Mouse (Mus musculus): ENCODE results near the gene Fam131c. TPM values are rescaled to one million over a fixed set of nuclear protein-coding genes. Genes with fewer than 3 reads are reported as not detected.

Gene Fam131c
- polyA plus RNA-seq, 1 experiment from 2014 or later, result 0.57 TPM

DNA sequence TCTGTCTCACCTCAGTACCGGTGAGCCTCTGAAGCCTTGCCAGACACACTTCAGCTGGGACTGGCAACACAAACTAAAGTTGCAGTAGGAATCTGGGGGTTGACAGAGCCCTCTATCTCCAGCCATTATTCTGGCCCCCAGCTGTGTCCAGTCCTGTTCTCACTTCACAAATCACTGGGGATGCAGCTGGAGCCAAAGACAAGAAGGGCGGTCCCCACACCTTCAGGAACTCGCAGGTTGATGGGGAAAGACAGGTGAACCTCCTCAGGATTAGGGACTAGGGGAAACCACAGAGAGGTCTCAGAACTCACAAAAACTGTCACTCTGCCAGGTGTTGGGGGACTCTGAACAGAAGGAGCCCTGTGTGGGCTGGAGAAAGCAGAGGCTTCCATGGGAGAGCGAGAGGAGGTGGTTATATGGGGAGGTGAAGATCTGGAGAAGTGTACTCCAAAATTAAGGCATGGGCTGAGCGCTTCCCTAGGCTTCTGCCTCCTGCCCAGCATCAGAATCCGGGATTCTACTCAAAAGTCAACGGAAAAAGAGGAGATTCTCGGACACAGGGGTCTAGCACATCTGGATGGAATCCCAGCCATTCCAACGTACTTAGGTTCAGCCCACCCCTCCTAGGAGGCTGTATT, 52.3 kb downstream of the Fam131c start, which contains the start of gene Hspb7:
TSS of gene Hspb7 (plus strand) at position 588 of the 638 bp plus-strand sequence.
- Histone ChIP-seq H3K4me3 (ENCODE audit: low read depth, low read length) (no peak within 1 kb of the TSS), H3K9ac (ENCODE audit: low read length) (no peak within 1 kb of the TSS), H3K4me2 (ENCODE audit: low read depth, severe bottlenecking) (no peak within 1 kb of the TSS), H3K4me1 (ENCODE audit: control insufficient read depth, insufficient read depth, low read length) (0 out of 2 replicates have a peak, but pooled peaks cover 9% of the 10 kb centered on the region), H3K27ac (replicated peaks; ENCODE audit: low read depth, low read length) (no peak within 1 kb of the TSS), H3K9me3 (ENCODE audit: control insufficient read depth, low read length) (no peaks in the 10 kb centered on the region), H3K36me3 (ENCODE audit: control insufficient read depth, insufficient read depth, low read length) (no peaks in the 10 kb centered on the region), H3K27me3 (ENCODE audit: control insufficient read depth, insufficient read depth, low read length) (no peaks in the 10 kb centered on the region)
- no peak for ATAC-seq (ENCODE audit: insufficient number of reproducible peaks, low FRiP score, low TSS enrichment, low read depth)
- WGBS, result 50% methylated on average over 9 of the region's 9 CpGs
- no peak for DNase-seq (ENCODE audit: low spot score)

DNA sequence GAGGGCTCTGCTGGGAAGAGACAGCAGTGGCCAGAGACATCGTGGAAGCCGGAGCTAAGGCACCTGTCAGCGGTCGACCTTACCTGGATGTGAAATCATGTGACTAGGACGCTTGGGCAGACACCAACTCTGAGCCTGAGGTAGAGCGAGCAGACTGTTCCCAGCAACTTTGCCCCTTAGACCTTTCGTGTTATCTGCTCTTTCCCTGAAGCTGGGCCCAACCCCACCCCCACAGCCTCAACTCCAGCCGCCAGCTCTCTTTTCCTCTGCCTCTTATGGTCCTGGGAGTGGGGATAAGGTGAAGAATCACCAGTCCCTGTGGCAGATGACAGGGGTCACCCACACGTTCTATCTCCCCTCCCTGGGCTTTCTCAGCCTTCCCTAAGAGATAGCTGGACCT, 52.9 kb downstream of the Fam131c start:
- H3K4me1 ChIP-seq (ENCODE audit: control insufficient read depth, insufficient read depth, low read length), result peaks cover 13% of the 10 kb centered on the region
- no peak overlapping the region for H3K4me2 ChIP-seq (ENCODE audit: low read depth, severe bottlenecking)
- DNase-seq (ENCODE audit: low spot score), result no peak
- no peak overlapping the region for H3K4me3 ChIP-seq (ENCODE audit: low read depth, low read length)
- ATAC-seq (ENCODE audit: insufficient number of reproducible peaks, low FRiP score, low TSS enrichment, low read depth), result no peak
- WGBS, result 40% methylated on average over 9 of the region's 9 CpGs
- no peak overlapping the region for H3K9ac ChIP-seq (ENCODE audit: low read length)
- H3K27ac ChIP-seq (replicated peaks; ENCODE audit: low read depth, low read length), result no peak overlapping the region
- peaks cover 2% of the 10 kb centered on the region; the same call in 1 of the 2 replicates for H3K27me3 ChIP-seq (ENCODE audit: control insufficient read depth, insufficient read depth, low read length)
- H3K9me3 ChIP-seq (ENCODE audit: control insufficient read depth, low read length), result no peaks in the 10 kb centered on the region
- H3K36me3 ChIP-seq (ENCODE audit: control insufficient read depth, insufficient read depth, low read length), result no peaks in the 10 kb centered on the region

DNA sequence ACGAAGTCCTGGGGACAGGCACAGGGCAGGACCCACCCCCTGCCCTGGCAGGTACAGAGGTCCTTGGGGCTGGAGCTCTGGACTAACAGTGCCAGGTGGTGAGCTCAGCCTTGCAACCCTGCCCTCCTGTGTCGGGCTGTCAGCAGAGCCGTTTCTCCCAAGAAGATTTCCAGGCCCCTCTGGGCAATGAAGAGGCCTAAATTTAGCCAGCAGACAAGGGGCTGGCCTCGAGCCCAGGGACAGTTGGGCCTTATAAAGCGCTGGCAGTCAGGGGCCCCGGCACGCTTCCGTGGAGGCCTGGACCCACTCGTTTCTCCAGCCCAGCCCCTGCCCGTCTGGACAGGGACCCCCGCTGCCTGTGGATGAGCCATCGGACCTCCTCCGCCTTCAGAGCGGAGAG, 53.4 kb downstream of the Fam131c start:
- ATAC-seq (ENCODE audit: insufficient number of reproducible peaks, low FRiP score, low TSS enrichment, low read depth) (no peak), DNase-seq (ENCODE audit: low spot score) (no peak)
- Histone ChIP-seq H3K4me2 (ENCODE audit: low read depth, severe bottlenecking) (no peak overlapping the region), H3K9me3 (ENCODE audit: control insufficient read depth, low read length) (no peaks in the 10 kb centered on the region), H3K4me3 (ENCODE audit: low read depth, low read length) (no peak overlapping the region), H3K27ac (replicated peaks; ENCODE audit: low read depth, low read length) (no peak overlapping the region), H3K4me1 (ENCODE audit: control insufficient read depth, insufficient read depth, low read length) (peaks cover 13% of the 10 kb centered on the region), H3K27me3 (ENCODE audit: control insufficient read depth, insufficient read depth, low read length) (peaks cover 3% of the 10 kb centered on the region; the same call in 1 of the 2 replicates), H3K36me3 (ENCODE audit: control insufficient read depth, insufficient read depth, low read length) (no peaks in the 10 kb centered on the region), H3K9ac (ENCODE audit: low read length) (no peak overlapping the region)
- WGBS, result 53% methylated on average over 14 of the region's 14 CpGs

DNA sequence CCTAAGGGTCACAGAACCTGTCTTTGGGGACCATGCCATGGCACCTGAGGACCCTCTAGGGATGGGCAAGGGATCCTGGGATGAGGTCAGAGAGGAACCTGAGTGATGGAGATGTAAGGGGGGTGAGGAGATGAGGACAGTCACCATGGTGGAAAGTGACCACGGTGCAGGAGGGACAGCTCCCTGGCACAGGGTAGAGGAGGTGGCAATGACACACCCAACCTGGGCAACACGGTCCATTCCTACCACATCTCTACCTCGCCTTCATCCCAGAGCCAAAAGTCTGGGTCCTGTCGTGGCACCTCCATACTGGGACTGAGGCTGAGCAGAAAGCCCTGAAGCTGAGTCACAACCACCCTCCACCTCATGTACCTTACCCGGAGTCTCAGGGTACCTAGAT, 54.8 kb downstream of the Fam131c start:
- Histone ChIP-seq H3K36me3 (ENCODE audit: control insufficient read depth, insufficient read depth, low read length) (no peaks in the 10 kb centered on the region), H3K27ac (replicated peaks; ENCODE audit: low read depth, low read length) (no peak overlapping the region), H3K9me3 (ENCODE audit: control insufficient read depth, low read length) (no peaks in the 10 kb centered on the region), H3K9ac (ENCODE audit: low read length) (no peak overlapping the region), H3K4me2 (ENCODE audit: low read depth, severe bottlenecking) (no peak overlapping the region), H3K27me3 (ENCODE audit: control insufficient read depth, insufficient read depth, low read length) (peaks cover 3% of the 10 kb centered on the region; the same call in 1 of the 2 replicates), H3K4me3 (ENCODE audit: low read depth, low read length) (no peak overlapping the region), H3K4me1 (ENCODE audit: control insufficient read depth, insufficient read depth, low read length) (peaks cover 13% of the 10 kb centered on the region)
- ATAC-seq (ENCODE audit: insufficient number of reproducible peaks, low FRiP score, low TSS enrichment, low read depth), result no peak
- DNase-seq (ENCODE audit: low spot score), result no peak
- WGBS, result 80% methylated on average over 5 of the region's 5 CpGs

DNA sequence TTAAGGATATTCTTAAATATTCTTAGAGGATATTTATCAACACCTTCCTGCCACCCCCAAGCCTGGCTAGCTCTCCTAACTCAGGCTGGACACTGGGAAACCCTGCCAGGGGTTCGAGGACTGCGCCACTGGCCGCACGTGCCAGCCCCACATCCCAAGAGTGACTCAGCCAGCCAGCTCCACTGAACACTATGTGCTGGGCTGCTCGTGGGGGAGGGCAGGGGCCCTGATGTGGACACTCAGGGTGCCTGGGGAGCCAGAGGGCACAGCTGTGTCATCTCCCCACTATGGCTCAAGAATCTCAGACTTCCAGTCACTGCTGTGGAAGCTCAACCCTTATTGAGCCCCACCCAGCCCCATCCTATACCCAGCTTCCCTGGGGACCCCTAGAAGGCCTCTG, 55.3 kb downstream of the Fam131c start:
- DNase-seq (ENCODE audit: low spot score) (no peak), ATAC-seq (ENCODE audit: insufficient number of reproducible peaks, low FRiP score, low TSS enrichment, low read depth) (no peak)
- H3K9me3 ChIP-seq (ENCODE audit: control insufficient read depth, low read length), result no peaks in the 10 kb centered on the region
- H3K27ac ChIP-seq (replicated peaks; ENCODE audit: low read depth, low read length), result no peak overlapping the region
- peaks cover 13% of the 10 kb centered on the region for H3K4me1 ChIP-seq (ENCODE audit: control insufficient read depth, insufficient read depth, low read length)
- H3K27me3 ChIP-seq (ENCODE audit: control insufficient read depth, insufficient read depth, low read length), result peaks cover 3% of the 10 kb centered on the region; the same call in 1 of the 2 replicates
- H3K4me2 ChIP-seq (ENCODE audit: low read depth, severe bottlenecking), result no peak overlapping the region
- WGBS, result 84% methylated on average over 5 of the region's 5 CpGs
- H3K4me3 ChIP-seq (ENCODE audit: low read depth, low read length), result no peak overlapping the region
- H3K36me3 ChIP-seq (ENCODE audit: control insufficient read depth, insufficient read depth, low read length), result no peaks in the 10 kb centered on the region
- H3K9ac ChIP-seq (ENCODE audit: low read length), result no peak overlapping the region

DNA sequence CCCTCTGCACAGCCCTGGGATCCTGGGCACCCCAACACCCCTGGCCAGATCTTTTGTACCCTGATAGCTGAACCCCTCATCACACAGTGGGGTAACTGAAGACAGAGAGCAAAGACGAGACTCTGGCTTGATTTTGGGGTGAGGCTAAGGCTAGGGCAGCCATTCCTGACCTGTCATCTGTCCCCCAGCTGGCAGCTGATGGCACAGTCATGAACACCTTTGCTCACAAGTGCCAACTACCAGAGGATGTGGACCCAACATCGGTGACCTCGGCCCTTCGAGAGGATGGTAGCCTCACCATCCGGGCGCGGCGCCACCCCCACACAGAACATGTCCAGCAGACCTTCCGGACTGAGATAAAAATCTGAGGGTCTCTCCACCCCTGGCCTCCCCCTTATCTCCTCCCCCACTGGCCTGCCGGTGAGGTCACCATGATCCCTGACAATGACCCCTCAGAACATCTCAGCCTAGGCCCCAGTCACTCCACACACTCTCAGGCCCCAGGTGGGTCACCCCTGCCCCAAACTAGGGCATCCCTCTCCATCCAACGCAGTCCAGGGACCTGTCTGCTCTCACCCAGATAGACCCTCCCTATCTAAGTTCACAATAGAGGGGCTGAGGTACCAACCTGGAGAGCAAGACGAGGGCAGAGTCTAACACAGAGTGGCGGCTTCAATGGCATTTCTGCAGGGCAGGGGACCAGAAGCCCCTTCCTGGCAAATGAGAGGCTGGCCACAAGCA, 55.8 kb downstream of the Fam131c start:
- Histone ChIP-seq H3K27me3 (ENCODE audit: control insufficient read depth, insufficient read depth, low read length) (peaks cover 3% of the 10 kb centered on the region; the same call in 1 of the 2 replicates), H3K4me1 (ENCODE audit: control insufficient read depth, insufficient read depth, low read length) (peaks cover 13% of the 10 kb centered on the region), H3K27ac (replicated peaks; ENCODE audit: low read depth, low read length) (no peak overlapping the region), H3K9ac (ENCODE audit: low read length) (no peak overlapping the region), H3K9me3 (ENCODE audit: control insufficient read depth, low read length) (no peaks in the 10 kb centered on the region), H3K4me3 (ENCODE audit: low read depth, low read length) (no peak overlapping the region), H3K36me3 (ENCODE audit: control insufficient read depth, insufficient read depth, low read length) (no peaks in the 10 kb centered on the region), H3K4me2 (ENCODE audit: low read depth, severe bottlenecking) (no peak overlapping the region)
- DNase-seq (ENCODE audit: low spot score) (no peak), ATAC-seq (ENCODE audit: insufficient number of reproducible peaks, low FRiP score, low TSS enrichment, low read depth) (no peak)
- 88% methylated on average over 13 of the region's 13 CpGs for WGBS

DNA sequence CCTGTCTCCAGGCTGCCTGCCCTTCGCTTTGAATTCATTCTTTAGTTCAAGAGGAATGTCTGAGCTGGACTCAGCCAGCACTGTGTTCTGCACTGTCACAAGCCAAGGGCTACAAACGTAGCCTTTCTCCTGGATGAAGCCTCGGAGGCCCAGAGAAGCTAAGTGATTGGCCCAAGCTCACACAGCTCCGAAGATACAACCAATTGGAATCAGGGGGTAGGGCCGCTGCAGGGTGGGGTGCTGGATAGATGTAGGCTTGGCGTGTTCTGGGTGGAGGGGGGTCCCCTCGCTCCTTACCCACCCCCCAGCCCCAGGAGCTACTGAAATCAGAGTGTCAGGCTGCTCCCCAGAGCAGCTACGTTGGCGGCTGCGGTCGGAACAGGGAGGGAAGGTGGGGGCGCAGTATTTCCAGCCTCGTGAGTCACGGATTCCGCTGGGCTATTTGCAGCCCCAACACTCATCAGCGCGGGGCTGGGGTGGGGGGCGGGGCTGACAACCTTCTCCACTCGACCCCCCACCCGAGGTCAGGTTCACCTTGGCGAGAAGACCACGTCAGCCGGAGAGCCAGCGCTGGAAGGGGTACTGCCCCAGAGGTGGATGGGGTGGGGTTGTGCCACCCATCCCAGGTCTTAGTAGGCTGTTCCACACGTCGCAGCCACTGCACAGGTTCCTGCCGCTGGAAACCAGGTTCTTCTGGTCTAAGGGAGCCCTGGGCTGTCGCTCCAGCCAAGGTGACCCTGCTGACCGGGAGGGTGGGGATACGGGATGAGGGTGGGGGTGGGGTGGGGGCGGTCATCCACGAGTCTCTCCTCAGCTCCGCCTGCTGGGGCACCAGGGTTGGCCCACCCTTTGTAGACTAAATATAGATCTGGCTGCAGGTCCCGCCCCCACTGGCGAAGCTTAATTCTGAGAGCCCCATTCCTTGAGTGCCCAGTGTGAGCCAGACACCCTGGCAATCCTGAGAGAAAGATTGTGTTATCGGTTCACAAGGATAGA, 57.8 kb downstream of the Fam131c start:
- no peak overlapping the region for H3K9ac ChIP-seq (ENCODE audit: low read length)
- H3K27me3 ChIP-seq (ENCODE audit: control insufficient read depth, insufficient read depth, low read length), result peaks cover 3% of the 10 kb centered on the region; the same call in 1 of the 2 replicates
- peaks cover 5% of the 10 kb centered on the region for H3K4me1 ChIP-seq (ENCODE audit: control insufficient read depth, insufficient read depth, low read length)
- H3K27ac ChIP-seq (replicated peaks; ENCODE audit: low read depth, low read length), result no peak overlapping the region
- WGBS, result 3% methylated on average over 36 of the region's 36 CpGs
- H3K4me3 ChIP-seq (ENCODE audit: low read depth, low read length), result peak overlapping the region; percentile 37
- no peaks in the 10 kb centered on the region for H3K36me3 ChIP-seq (ENCODE audit: control insufficient read depth, insufficient read depth, low read length)
- no peaks in the 10 kb centered on the region for H3K9me3 ChIP-seq (ENCODE audit: control insufficient read depth, low read length)
- ATAC-seq (ENCODE audit: insufficient number of reproducible peaks, low FRiP score, low TSS enrichment, low read depth) (peak; percentile 71), DNase-seq (ENCODE audit: low spot score) (peak; percentile 58)
- H3K4me2 ChIP-seq (ENCODE audit: low read depth, severe bottlenecking), result peak overlapping the region; percentile 83

Measured in limb, embryonic 11.5 days (tissue).